Mouse (Mus musculus): Measurements from ENCODE around the gene Gm1330. TPM values are rescaled to one million over a fixed set of nuclear protein-coding genes. Genes with fewer than 3 reads are reported as not detected.
"Not testable (repeated sequence)": the region's sequence is repeated elsewhere in the genome, so short reads cannot be mapped to it uniquely, and the experiment has no call there.

Gm1330 gene
- polyA plus RNA-seq (2015; fragmentation: Nextera tagmentation; extraction: Ambion mirVana), result not detected in 2 replicates

DNA sequence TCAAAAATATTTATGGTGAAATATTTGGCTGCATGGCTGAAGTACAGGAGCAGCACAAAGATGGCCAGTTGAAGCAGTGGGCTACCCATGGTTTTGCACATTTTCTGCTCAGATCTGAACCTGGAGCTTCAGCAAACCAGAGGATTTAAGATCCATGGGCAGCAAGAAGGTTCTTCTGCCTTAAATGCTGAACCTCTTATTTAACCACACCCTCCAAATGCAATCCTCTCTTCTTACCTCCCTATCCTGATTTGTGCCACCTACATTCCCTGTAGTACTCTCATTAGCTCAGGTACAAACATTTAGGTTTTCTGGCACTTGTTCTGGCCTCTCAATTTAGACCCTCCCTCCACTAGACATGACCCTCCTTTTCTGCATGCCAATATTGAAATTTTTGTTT lies at the start of gene Gm1330:
Gene Gm1330 (minus strand): TSS at position 101 of the 400 bp plus-strand sequence.
- H3K27me3 ChIP-seq, result no peaks in the 10 kb centered on the region

GRCm38 (mm10) chr2:149017137-149017536 lies 14.1 kb upstream of the Gm1330 start, which contains the start of gene Gm10750:
Gene Gm10750, minus strand, starts transcription at chr2:149017237.
- not testable (repeated sequence) for H3K4me3 ChIP-seq; H3K27me3 ChIP-seq; H3K9ac ChIP-seq; H3K9me3 ChIP-seq; H3K36me3 ChIP-seq; H3K4me2 ChIP-seq (replicated peaks); H3K27ac ChIP-seq; ATAC-seq (ENCODE audit: low FRiP score, low read depth); H3K4me1 ChIP-seq
- WGBS, result 73% methylated on average over 5 of the region's 5 CpGs

More for the DNA sequence above, at the start of gene Gm1330:
- Histone ChIP-seq H3K4me3 (no peak within 1 kb of the TSS), H3K36me3 (no peaks in the 10 kb centered on the region), H3K9me3 (peaks cover 4% of the 10 kb centered on the region; the same call in 1 of the 2 replicates), H3K4me1 (no peaks in the 10 kb centered on the region), H3K27ac (no peak within 1 kb of the TSS), H3K9ac (no peak within 1 kb of the TSS), H3K4me2 (replicated peaks) (no peak within 1 kb of the TSS)
- no peak for ATAC-seq (ENCODE audit: low FRiP score, low read depth)

DNA sequence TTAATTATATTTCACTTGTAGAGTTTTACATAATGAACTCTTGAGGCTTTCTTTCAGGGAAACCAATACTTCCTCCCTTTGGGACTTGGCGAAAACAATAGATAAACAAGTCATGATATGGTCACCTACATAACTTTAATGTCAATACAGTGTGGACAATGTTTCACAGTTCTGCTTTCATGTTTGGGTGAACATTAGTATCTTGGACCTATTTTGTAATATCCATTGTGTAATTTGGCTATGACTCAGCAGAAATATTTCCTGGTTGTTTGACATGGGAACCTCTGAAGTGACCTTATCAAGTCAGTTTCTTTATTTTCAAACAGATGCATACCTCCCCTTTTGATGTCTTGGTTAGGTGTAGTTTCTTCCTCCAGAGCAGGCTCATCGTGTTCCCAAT lies 1.8 kb upstream of the Gm1330 start:
- Histone ChIP-seq H3K9me3 (peaks cover 4% of the 10 kb centered on the region; the same call in 1 of the 2 replicates), H3K27me3 (no peaks in the 10 kb centered on the region), H3K4me2 (replicated peaks) (no peak overlapping the region), H3K9ac (no peak overlapping the region), H3K4me3 (no peak overlapping the region), H3K27ac (no peak overlapping the region), H3K36me3 (no peaks in the 10 kb centered on the region), H3K4me1 (no peaks in the 10 kb centered on the region)
- no peak for ATAC-seq (ENCODE audit: low FRiP score, low read depth)
- WGBS, result 72% methylated on average over 2 of the region's 2 CpGs

GRCm38 (mm10) chr2:148995133-148995532 lies 7.9 kb downstream of the Gm1330 start:
- H3K27ac ChIP-seq, result no peak overlapping the region

More at GRCm38 (mm10) chr2:148995133-148995532, 7.9 kb downstream of the Gm1330 start:
- no peak overlapping the region for H3K9ac ChIP-seq
- H3K9me3 ChIP-seq, result peaks cover 5% of the 10 kb centered on the region; the same call in 1 of the 2 replicates
- H3K4me2 ChIP-seq (replicated peaks), result no peak overlapping the region
- no peaks in the 10 kb centered on the region for H3K36me3 ChIP-seq
- no peak for ATAC-seq (ENCODE audit: low FRiP score, low read depth)
- no peaks in the 10 kb centered on the region for H3K4me1 ChIP-seq
- no peak overlapping the region for H3K4me3 ChIP-seq
- 91% methylated on average over 2 of the region's 2 CpGs for WGBS
- no peaks in the 10 kb centered on the region for H3K27me3 ChIP-seq

Other genes with a start within 250 kb of the Gm1330 start
- not detected in 2 replicates for gene Cst11, start 231.8 kb downstream of the Gm1330 start, polyA plus RNA-seq (2015; fragmentation: Nextera tagmentation; extraction: Ambion mirVana)
- gene 8030411F24Rik, start 221.2 kb downstream of the Gm1330 start, polyA plus RNA-seq (2015; fragmentation: Nextera tagmentation; extraction: Ambion mirVana), result not detected in 2 replicates
- not detected in 2 replicates for gene Cst12, start 213.9 kb downstream of the Gm1330 start, polyA plus RNA-seq (2015; fragmentation: Nextera tagmentation; extraction: Ambion mirVana)
- gene Cst8, start 204.5 kb downstream of the Gm1330 start, polyA plus RNA-seq (2015; fragmentation: Nextera tagmentation; extraction: Ambion mirVana), result not detected in 2 replicates
- not detected in 2 replicates for gene Cst13, start 183.2 kb downstream of the Gm1330 start, polyA plus RNA-seq (2015; fragmentation: Nextera tagmentation; extraction: Ambion mirVana)
- gene Cst9, start 168.1 kb downstream of the Gm1330 start, polyA plus RNA-seq (2015; fragmentation: Nextera tagmentation; extraction: Ambion mirVana), result not detected in 2 replicates
- gene 9230104L09Rik, start 138.2 kb downstream of the Gm1330 start, polyA plus RNA-seq (2015; fragmentation: Nextera tagmentation; extraction: Ambion mirVana), result not detected in 2 replicates
- gene Cst3, start 127.6 kb downstream of the Gm1330 start, polyA plus RNA-seq (2015; fragmentation: Nextera tagmentation; extraction: Ambion mirVana), result 386 and 403 TPM in 2 replicates
- not detected in 2 replicates for gene Gm10750, start 14.0 kb upstream of the Gm1330 start, polyA plus RNA-seq (2015; fragmentation: Nextera tagmentation; extraction: Ambion mirVana)

Measured in limb, embryonic 13.5 days (tissue).